Mouse (Mus musculus) natural killer cell, adult 2 months (primary cell): ENCODE results near the gene Srp9.
A peak's percentile ranks its signal among the peaks of the same experiment; 100 is the strongest.

Experiments used
- DNase-seq, 2 experiments: peaks; one replicate each; pipeline ENCODE4 v3.0.0; 2022; ENCODE audit warnings: low spot score in 2 of 2

The Srp9 gene

GRCm38 (mm10) chr1:182105023-182105422 lies 19.5 kb upstream of the Srp9 start:
- DNase-seq = no peak

GRCm38 (mm10) chr1:182107251-182107650 lies 17.3 kb upstream of the Srp9 start:
- DNase-seq = no peak

GRCm38 (mm10) chr1:182108397-182109099 lies 16.0 kb upstream of the Srp9 start:
- peak in 1 of 2 experiments; percentile 4 for DNase-seq

DNA sequence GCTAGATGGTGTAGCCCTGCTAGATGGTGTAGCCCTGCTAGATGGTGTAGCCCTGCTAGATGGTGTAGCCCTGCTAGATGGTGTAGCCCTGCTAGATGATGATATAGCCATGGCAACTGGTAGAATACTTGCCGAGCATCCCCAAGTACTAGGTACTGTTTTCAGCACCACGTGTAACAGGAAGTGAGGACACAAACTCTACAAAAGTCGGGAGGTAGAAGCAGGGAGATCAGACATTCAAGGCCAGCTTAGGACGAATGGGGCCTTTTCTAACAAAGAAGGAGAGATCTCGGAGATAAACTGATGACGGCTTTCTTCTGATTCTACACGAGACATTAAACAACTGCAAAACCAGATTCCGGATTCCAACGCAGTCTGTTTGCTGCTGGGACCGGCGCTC lies 14.4 kb upstream of the Srp9 start:
- no peak for DNase-seq

GRCm38 (mm10) chr1:182110708-182111385 lies 13.7 kb upstream of the Srp9 start:
- no peak for DNase-seq

DNA sequence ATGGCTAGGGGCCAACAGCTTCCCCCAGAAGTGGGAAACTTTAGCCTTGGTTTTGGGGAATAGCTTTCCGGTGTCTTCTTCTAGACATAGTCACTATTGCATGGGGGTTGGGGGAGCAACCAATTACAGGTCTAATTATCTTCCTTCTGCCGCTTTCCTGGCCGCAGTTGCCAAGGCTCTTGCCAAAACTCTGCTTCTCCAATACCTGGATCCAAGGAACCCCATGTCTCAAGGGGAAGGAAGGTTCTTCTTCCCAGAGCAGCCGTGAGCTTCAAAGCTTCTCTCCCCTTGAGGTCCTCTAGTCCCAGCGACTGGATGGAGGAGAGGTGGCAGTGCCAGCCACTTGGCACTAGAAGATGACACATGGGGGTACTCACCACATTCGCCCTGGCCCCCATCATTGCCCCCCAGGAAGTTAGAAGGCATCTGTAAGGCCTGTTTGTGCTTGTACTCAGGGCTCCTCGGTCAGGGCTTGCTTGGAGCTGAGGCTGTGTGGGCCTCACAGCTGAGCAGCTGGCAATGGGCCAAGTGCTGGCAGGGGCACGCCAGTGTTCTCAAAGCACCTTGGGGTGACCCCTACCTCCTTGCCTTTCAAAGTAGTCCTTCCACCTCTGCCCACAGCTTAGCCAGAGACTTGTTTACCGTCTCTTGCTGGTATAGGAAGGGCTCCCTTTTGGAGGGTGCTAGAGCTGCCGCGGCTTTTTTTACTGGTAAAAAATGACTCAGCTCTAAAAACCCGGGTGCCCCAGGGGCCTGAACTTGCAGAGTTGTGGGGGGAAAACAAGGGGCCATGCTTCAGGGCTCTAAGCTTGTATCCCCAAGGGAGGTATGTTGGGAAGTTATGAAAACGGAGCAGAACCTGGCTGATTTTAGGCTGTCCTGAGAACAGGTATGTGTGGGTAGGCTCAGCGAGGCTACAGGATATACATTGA lies 12.9 kb upstream of the Srp9 start:
- DNase-seq = no peak

GRCm38 (mm10) chr1:182112385-182112784 lies 12.2 kb upstream of the Srp9 start:
- DNase-seq = no peak

DNA sequence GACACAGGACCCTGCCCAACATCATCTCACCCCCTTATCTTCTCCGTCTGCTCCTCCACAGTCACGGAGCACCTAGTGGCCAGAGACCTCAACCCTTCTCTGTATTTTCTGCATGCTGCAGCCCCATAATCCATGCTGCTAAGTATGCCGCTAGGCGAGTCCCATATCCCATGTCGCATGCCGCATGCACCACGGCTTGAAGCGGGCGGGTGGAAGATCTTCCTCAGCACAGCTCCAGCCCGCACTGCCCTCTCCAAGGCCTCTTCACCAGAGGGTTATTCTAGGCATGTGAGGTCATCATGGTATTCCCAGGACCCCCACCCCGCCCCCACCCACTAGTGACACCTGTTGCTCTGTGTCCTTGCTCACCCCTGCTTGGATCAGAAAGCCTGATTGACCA lies 11.4 kb upstream of the Srp9 start:
- DNase-seq = no peak

- DNase-seq = no peak
Measured at GRCm38 (mm10) chr1:182113587-182114500, 10.7 kb upstream of the Srp9 start.

DNA sequence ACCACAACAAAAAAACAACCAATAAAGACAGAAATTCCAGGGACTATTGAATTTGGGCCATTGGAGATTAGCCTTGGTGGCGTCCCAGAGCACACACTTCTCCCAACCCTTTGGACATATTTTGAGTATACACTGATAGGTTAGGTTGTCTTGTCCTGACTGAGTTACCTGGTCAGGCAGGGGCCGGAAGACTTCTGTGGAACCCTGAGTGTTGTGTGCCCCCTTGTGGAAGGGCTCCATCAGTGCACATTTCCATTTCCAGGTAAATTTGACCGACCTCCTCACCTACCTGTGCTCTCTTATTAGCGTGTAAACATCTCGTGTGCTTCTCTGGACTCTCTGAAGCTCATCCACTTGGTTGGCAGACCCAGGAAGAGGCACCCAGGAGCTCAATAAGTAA lies 9.3 kb upstream of the Srp9 start:
- peak in 1 of 2 experiments; percentile 24 for DNase-seq

DNA sequence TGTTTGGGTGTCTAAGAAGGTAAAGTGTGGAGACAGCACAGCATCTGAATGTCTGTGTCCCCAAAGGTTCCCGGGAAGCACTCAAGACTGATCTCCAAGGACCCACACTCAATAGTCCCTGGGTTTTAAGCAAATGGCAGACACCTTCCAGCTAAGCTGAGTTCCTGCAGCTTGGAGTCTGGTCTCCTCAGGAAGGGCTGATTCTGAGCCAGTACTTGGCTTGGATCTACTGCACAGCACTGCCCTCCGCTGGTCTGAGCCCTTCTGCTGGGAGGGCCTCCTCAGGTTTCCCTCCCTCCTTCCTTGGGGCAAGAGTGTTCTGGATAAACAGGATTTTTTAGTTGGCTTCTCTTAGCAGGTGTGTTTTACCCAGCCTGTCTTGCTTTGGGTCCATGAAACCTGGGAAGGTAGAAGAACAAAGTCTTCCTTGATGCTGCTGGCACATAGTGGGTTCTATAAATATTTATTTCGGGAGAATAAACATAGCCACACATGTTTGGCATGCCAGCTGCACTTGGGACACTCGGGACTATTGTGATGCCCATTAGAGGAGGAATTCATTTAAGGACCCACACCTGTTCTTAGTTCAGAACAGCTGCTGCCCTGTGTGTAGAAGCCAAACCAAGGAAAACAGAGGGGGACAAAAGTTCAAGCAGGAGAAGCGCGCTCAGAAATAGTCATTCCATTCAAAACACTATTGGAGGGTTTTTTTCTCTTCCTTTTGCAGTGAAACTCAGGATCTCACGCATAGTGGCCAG lies 8.7 kb upstream of the Srp9 start:
- DNase-seq = no peak

DNA sequence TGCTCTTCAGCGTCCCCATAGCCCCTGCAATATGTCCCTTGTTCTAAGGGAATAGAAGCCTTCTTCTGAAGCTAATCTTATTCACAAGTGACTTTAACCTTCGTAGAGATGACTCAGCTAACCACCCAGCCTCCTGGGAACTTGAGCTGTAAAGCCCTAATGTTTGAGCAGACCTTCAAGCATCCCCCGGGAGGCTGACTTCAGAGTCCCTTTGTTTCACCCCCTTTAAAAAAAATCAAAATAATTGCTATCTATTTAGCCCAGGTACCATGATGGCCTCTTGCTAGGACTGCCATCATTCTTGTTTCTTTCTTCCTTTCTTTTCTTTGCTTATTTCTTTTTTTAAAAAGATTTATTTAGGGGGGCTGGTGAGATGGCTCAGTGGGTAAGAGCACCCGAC lies 2.1 kb upstream of the Srp9 start:
- no peak for DNase-seq

DNA sequence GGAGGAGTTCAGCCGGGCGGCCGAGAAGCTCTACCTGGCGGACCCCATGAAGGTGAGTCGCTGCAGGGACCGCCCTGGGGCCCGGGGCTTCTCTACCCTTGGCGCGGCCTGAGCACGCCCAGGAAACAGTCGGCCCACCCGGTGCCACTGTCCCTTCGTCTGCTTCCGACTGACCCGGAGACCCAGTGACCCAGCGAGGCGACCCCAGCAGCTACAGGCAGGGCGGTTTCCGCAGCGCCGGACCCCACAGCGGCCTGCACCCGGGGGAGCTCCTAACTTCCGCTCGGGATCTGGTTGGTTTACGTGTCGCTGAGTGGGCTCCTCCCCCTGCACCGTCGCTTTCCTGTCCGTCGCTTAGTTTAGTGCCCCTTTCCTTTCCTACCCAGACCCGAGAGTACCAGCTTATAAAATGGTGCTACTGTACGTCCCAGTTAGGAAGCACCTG lies 409 bp downstream of the Srp9 start:
- peak; percentile 83 to 87 for DNase-seq

- peak; percentile 30 to 43 for DNase-seq
Measured at GRCm38 (mm10) chr1:182130830-182131229, 6.3 kb downstream of the Srp9 start.

DNA sequence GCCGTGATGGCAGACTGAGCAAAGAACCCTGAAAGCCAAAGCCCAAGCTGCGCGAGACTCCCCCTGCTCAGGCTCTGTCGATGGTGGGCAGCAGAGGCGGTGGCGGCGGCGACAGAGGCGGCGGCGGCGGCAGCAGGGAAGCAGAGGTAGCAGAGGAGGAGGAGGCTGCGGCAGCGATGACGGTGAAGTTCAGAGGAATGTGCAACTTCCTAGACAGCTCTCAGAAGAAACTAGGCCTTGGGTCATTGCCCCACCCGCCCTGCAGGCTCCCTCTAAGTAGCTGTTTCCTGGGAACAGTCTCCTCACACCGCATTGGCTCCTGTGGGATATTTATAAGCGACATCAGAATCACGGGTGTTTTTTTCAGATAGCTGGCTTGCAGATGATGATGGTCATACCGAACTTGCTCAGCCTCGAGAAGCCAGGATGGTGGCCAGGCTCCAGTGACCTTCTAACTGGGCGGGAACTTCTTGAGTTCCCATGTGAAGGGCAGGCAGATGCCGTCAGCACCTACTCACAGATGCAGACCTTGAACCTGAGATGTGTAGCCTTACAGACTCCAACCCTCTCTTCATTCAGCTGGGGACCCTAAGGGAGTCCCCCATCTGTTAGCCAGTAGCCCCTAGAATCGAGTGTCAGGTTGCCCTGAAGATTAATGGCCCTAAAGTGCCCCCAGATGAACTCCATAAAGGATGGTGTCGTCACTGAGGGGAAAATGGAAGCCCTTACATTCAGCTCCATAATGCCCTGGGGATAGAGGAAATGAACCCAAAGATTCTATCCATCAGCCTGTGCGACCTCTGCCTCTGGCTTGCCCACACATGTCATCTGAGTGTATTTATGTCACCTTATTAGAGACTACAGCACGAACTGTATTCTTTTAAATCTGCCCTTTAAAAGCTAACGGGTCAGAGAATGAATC lies 12.9 kb downstream of the Srp9 start:
- no peak for DNase-seq

GRCm38 (mm10) chr1:182138172-182138571 lies 13.6 kb downstream of the Srp9 start:
- no peak for DNase-seq

DNA sequence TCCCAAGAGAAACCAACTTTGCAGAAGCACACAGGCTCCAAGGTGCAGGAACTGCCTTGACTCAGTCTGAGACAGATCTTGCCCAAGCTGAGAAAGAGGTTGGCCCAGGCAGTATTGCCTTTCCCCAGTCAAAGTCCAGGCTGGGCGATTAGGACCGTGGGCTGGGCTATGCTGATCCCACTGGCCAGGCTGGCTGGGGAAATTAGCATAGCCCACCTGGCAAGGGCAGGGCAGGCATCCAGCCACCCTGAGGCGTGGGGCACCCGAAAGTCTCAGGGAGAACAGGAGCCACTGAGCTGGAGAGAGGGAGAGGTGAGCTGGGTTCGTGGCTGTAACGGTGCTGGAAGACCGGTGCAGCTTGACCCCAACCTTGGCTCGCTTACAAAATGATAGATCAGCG lies 15.4 kb downstream of the Srp9 start:
- DNase-seq = no peak

- DNase-seq = peak; percentile 61 to 72
Measured at GRCm38 (mm10) chr1:182140370-182140769, 15.8 kb downstream of the Srp9 start.

DNA sequence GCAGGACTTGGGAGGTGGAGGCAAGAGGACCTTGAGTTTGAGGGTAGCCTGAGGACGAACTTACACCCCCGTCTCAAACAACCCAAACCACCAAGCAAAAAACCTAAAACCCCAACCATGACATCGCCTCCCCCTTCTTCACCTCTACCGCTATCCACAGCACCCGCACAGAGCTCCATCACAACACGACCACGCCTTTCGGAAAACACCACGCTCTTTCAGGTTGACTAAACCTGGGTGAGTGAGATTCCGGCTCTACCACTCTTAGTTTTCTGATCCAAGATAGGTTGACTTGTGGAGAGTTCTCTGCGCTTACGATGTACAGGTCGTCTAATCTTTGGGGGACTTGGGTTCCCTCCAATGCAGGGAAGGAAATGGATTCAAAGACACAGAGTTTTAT lies 18.2 kb downstream of the Srp9 start:
- no peak for DNase-seq
